Mouse (Mus musculus) ZHBTc4 (cell line): ENCODE measurements at regions not wholly inside any gene's neighbourhood (a gene's known extent, or its start where the extent isn't known, plus 50 kb on each side); places are given as distances from the start of the nearest gene placed in this dataset.

ENCODE experiments used
- DNase-seq: peaks from one replicate; pipeline ENCODE4 v3.0.0-alpha.2; 2011; ENCODE audit warnings: low read depth, low spot score

DNA sequence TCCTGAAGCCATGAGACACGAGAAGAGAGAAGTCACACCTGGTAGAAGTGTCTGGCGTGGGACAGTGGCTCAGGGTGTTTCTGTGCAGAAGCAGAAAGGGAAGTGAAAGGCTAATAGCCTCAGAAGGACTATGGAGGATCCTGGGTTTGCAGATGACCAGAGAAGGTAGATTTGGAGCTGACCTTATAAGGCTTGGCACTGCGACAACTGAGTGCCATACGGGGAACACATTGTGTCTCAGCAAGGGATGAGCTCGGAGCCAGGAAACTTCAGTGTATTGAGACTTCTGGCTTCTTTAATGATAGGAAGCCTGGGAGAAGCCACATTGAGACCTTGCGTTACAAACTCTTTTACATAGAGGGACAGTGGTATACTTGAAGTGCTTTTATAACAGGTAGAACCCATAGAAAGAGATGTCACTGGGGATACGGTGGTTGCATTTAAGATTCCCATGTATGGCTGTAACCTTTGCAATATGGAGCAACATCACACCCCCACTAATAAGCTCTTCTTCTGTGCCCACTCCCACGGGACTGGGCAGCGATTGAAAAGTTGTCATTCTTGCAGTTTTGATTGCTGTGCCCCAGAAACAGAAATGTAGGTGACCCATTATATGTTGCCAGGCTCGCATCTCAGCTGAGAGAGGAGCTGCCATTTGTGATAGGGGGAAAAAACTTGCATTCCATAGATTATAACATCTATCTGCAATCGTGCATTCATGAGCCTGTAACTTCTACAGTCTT, 61.8 kb upstream of the Dync1i1 start:
- no peak for DNase-seq

- DNase-seq: peak; percentile 81
Measured at GRCm38 (mm10) chr6:5645150-5645732, 80.2 kb upstream of the Dync1i1 start.

DNA sequence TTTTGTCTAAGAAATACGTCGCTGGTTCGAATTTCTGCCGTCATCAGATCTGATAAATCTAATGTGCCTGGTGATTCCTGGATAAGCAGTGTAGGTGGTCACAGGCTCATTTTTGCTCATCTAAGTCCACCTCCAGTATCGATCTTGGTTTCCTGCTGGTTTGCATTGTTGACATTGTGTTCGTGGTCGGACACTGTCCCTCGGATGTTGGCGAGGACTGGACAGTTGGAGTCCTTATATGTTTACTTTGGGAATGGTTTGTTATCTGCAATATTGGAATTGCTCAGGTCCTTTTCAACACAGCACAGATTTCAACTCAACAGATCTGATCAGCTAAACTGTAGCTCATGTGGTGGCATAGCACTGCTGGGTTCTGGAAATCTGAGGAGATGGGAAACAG, 91.2 kb upstream of the Dync1i1 start:
- no peak for DNase-seq

DNA sequence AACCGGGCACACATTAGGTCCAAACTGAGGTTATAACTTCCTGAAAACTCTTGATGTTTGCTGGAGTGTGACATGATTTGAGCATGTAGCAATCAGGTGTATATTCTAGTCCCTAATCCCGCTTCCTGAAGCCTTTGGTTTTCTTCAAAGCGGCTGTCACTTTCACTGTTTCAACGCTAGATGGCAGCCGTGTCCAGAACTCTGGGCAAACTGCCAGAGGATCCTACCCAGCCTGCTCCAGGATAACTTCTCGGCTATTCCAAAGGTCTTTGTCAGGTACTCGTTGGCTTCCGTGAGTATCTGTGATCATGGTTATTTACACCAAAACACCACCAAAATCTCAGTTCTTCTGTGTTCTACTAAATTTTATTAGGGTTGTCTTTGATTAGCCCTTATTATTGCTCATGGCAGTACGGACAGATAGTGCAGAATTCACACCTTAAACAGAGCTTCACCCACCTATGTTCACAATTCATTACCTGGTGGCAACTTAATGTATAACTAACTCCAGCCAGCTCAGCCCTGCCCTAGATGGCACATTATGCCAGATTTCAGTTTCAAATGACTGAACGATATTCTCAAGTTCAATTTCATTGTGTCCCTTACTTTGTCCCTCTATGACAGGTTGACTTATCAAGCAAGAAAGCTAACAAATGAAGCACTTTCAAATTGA, 92.3 kb upstream of the Dync1i1 start:
- peak; percentile 77 for DNase-seq

DNA sequence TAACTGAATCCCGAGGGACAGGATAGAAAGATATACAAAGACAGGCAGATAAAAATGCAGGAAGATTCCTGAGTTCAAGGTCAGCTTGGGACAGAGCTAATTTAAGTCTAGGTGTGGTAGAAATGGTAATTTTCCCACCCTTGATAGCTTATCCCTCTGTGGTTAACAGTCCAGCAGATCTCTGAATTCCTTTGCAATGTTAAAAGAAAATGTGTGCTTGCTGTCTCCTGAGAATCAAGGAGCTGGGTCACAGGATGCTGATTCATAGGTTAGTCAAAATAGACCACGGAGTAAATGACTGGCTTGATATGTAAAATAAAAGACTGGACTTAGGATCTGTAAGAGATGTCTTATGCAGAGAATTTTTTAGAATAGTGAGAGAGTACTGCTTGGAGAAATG, 101.4 kb upstream of the Dync1i1 start:
- DNase-seq: peak; percentile 18

DNA sequence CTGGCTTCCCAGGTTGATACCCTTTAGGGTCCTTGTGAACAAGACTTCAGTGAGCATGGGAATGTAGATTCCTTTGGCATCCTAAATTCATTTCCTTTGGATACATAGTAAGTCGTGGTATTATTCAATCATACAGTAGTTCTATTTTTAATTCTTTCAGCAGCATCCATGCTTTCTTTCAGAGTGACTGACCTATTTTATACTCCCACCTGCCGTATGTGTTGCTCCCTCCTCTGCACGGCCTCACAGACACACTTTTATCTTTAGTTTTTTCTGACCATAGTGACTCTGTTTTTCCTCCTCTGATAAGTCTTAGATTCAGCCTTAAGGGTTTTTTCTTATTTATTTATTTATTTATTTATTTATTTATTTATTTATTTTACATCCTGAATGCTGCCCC, 103.9 kb upstream of the Dync1i1 start:
- DNase-seq: no peak

- DNase-seq: peak; percentile 35
Measured at GRCm38 (mm10) chr6:5594011-5594410, 97.9 kb upstream of the Pdk4 start.

DNA sequence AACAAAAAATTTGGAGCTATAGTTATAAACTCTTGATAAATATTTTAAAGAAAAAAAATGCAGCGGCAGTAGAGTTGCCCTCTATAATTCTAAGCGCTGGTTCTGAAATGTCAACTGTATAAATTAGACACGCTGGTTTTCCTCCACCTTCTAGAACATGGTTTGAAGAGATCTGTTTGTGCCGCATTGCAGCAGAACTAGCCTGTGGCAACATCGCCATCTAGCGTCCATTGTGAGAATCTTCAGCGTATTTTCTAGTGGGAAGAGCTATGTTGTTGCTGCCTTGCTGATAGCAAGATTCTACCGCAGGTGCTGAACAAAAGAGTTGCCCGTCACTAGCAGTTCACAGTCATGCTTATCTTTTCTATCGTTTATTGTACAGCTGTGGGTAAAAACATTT, 93.5 kb upstream of the Pdk4 start:
- DNase-seq: peak; percentile 89

DNA sequence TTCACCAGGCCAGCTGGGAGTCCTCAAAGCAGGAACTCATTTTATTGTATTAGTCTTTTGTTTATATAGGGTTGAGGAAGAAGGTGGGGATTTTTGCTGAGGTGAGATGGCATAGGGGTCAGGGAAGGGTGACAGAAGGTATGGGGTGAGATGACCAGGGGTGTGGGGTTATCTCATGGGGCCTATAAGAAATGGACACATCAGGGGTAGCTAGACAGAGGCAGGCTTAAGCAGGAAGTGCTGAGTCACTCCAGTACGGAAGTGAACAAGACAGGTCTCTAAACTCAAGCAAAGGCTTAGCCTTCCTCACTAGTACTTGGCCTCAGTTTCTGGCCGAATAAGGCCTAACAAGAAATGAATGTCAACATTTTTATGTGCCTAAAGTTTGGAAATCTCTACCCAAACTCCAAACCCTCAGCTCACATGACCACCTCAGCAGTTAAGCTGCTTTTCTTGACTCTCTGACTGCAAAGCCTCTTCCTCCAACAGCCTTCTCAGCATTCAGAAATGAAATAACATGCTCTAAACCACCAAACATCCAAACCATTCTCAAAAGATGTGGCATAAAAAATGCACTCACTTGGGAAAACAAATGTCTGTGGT, 86.9 kb upstream of the Pdk4 start:
- no peak for DNase-seq

GRCm38 (mm10) chr6:5576891-5577290, 80.8 kb upstream of the Pdk4 start:
- peak; percentile 79 for DNase-seq

DNA sequence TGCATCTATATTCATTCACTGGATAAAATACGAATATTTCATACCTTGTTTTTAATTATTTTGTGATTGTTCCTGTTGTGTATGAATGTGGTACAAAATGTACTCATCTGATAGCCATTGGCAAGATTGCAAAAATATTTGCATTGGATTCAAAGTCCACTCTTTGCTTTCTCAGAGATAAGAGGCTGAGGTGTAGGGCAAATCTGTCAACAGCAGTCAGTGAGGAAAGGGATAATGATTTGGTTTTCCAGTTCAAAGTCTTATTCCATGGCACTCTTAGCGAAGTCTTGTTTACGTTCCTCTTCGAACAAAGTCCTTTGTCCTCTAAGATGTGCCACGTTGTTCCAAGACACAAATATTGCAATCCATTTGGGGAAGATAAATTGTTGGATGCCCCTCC, 70.5 kb upstream of the Pdk4 start:
- DNase-seq: no peak

DNA sequence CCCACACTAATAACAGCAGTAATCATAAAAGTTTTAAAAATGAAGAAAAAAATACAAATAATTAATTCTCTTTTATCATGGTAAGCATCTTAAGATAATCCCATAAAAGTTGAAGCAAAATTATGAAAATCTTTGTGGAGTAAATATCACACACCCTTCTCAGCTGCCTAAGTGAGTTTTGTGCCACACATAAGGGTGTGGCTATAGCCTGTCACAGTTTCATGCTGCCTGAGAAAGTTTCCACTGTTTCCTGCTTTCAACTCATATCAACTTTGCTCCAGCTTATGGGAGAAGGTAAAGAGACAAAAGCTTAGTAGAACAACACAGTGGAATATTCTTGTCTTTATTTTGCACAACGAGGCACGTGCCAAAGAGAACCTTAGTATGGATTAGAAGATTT, 68.9 kb upstream of the Pdk4 start:
- DNase-seq: no peak

GRCm38 (mm10) chr6:5553703-5554394, 57.7 kb upstream of the Pdk4 start:
- no peak for DNase-seq

DNA sequence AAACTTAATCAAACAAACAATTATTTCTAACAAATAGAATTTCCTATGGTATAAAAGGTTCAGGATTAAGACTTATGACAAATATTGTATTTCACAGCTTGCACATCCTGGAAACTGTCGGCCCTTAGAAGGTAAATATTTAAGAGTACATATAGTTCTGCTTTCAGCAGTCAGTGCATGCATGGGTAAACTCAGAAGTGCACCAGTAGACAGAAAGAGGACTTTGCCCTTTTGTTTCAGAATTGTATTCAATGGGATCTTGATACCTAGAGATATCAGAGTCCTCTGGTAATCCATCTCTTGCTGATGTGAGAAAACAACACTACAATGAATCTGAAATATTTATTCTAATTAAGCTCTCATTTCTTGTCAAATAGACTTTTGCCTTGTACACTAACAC, 54.0 kb upstream of the Pdk4 start:
- no peak for DNase-seq
